Mouse (Mus musculus) heart, adult 2 months (tissue): ENCODE results near the gene Brwd1.
A peak's percentile ranks its signal among the peaks of the same experiment; 100 is the strongest.

ENCODE experiments used
- CTCF ChIP-seq: fragments of 200-600 bp; IDR thresholded peaks from 2 replicates; pipeline ENCODE4 v1.8.1; 2022; ENCODE audit warnings: antibody characterized with exemption, mild to moderate bottlenecking, moderate library complexity
- EP300 ChIP-seq: fragments of 200-500 bp; IDR thresholded peaks from 2 replicates; pipeline ENCODE4 v1.6.1; 2011; ENCODE audit warnings: low read depth, low read length, control low read depth; ENCODE audit not compliant: insufficient read depth

DNA sequence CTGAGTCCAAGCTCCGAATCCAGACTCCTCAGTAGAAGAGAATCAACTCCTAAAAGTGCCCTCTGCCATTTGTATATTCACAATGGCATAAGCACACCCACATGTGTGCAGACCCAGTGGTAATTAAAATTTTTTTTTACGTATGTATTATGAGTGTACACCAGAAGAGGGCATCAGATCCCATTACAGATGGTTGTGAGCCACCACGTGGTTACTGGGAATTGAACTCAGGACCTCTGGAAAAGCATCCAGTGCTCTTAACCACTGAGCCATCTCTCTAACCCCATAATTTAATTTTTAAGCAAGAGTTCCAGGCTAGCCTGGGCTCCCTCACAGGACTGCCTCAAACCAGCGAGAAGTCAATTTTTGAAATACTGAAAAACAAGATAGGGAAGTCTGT, 5.1 kb upstream of the Brwd1 start:
- TF ChIP-seq CTCF (peak; percentile 20; the same call in 1 of the 2 replicates), EP300 (no peak)
